Mouse (Mus musculus): Measurements from ENCODE around the gene Cd2bp2. TPM values are rescaled to one million over a fixed set of nuclear protein-coding genes. Genes with fewer than 3 reads are reported as not detected.

Cd2bp2 gene
- polyA plus RNA-seq, 1 experiment from 2014 or later, result 58.1 TPM

GRCm38 (mm10) chr7:127142214-127142613 lies 53.6 kb downstream of the Cd2bp2 start:
- 57% methylated on average over 2 of the region's 2 CpGs for WGBS
- no peaks in the 10 kb centered on the region for H3K36me3 ChIP-seq (ENCODE audit: control insufficient read depth, insufficient read depth, low read length)

More at GRCm38 (mm10) chr7:127142214-127142613, 53.6 kb downstream of the Cd2bp2 start:
- no peaks in the 10 kb centered on the region for H3K4me1 ChIP-seq (ENCODE audit: control insufficient read depth, insufficient read depth, low read length)
- no peak overlapping the region for H3K27ac ChIP-seq (ENCODE audit: low read depth, low read length)
- H3K4me2 ChIP-seq (ENCODE audit: low read depth, low read length), result no peak overlapping the region
- H3K4me3 ChIP-seq (ENCODE audit: low read depth, low read length), result no peak overlapping the region
- H3K9ac ChIP-seq (replicated peaks; ENCODE audit: low read depth, low read length), result no peak overlapping the region
- H3K27me3 ChIP-seq (ENCODE audit: control insufficient read depth, insufficient read depth, low read length), result no peaks in the 10 kb centered on the region
- H3K9me3 ChIP-seq (ENCODE audit: control insufficient read depth, low read length), result no peaks in the 10 kb centered on the region
- no peak for ATAC-seq (ENCODE audit: low read depth)

Other genes starting within 250 kb of the Cd2bp2 start
- gene Asphd1, start 246.5 kb downstream of the Cd2bp2 start, polyA plus RNA-seq (2014; fragmentation: Nextera tagmentation; extraction: Ambion mirVana), result 5.8 and 10.6 TPM in 2 replicates
- gene Sez6l2, start 245.5 kb downstream of the Cd2bp2 start, polyA plus RNA-seq (2014; fragmentation: Nextera tagmentation; extraction: Ambion mirVana), result 70.9 and 85.0 TPM in 2 replicates
- 105 and 107 TPM in 2 replicates for gene Cdipt, start 220.1 kb downstream of the Cd2bp2 start, polyA plus RNA-seq (2014; fragmentation: Nextera tagmentation; extraction: Ambion mirVana)
- gene Cdiptos, start 220.0 kb downstream of the Cd2bp2 start, polyA plus RNA-seq (2014; fragmentation: Nextera tagmentation; extraction: Ambion mirVana), result 0.86 and 1.2 TPM in 2 replicates
- 2.4 and 4.8 TPM in 2 replicates for gene Mvp, start 181.4 kb downstream of the Cd2bp2 start, polyA plus RNA-seq (2014; fragmentation: Nextera tagmentation; extraction: Ambion mirVana)
- not detected in 2 replicates for gene Pagr1b, start 179.6 kb downstream of the Cd2bp2 start, polyA plus RNA-seq (2014; fragmentation: Nextera tagmentation; extraction: Ambion mirVana)
- gene Pagr1a, start 178.7 kb downstream of the Cd2bp2 start, polyA plus RNA-seq (2014; fragmentation: Nextera tagmentation; extraction: Ambion mirVana), result 30.4 and 46.9 TPM in 2 replicates
- gene Gm42742, start 175.0 kb downstream of the Cd2bp2 start, polyA plus RNA-seq (2014; fragmentation: Nextera tagmentation; extraction: Ambion mirVana), result 36.3 and 60.2 TPM in 2 replicates
- gene Prrt2, start 174.8 kb downstream of the Cd2bp2 start, polyA plus RNA-seq (2014; fragmentation: Nextera tagmentation; extraction: Ambion mirVana), result 41.4 and 63.5 TPM in 2 replicates
- 61.7 and 64.8 TPM in 2 replicates for gene Maz, start 169.0 kb downstream of the Cd2bp2 start, polyA plus RNA-seq (2014; fragmentation: Nextera tagmentation; extraction: Ambion mirVana)
- 12.7 and 13.9 TPM in 2 replicates for gene Kif22, start 153.6 kb downstream of the Cd2bp2 start, polyA plus RNA-seq (2014; fragmentation: Nextera tagmentation; extraction: Ambion mirVana)
- gene Zg16, start 108.7 kb downstream of the Cd2bp2 start, polyA plus RNA-seq (2014; fragmentation: Nextera tagmentation; extraction: Ambion mirVana), result not detected in 2 replicates
- gene AI467606, start 104.7 kb downstream of the Cd2bp2 start, polyA plus RNA-seq (2014; fragmentation: Nextera tagmentation; extraction: Ambion mirVana), result 1.4 and 1.6 TPM in 2 replicates
- 0.88 TPM in 1 of 2 replicates, not detected in the other for gene Qprt, start 73.8 kb downstream of the Cd2bp2 start, polyA plus RNA-seq (2014; fragmentation: Nextera tagmentation; extraction: Ambion mirVana)
- gene Spn, start 58.2 kb downstream of the Cd2bp2 start, polyA plus RNA-seq (2014; fragmentation: Nextera tagmentation; extraction: Ambion mirVana), result not detected in 2 replicates
- gene Tbc1d10b, start 12.4 kb upstream of the Cd2bp2 start, polyA plus RNA-seq (2014; fragmentation: Nextera tagmentation; extraction: Ambion mirVana), result 28.5 and 29.4 TPM in 2 replicates
- gene Mylpf, start 12.8 kb upstream of the Cd2bp2 start, polyA plus RNA-seq (2014; fragmentation: Nextera tagmentation; extraction: Ambion mirVana), result 8.5 and 12.5 TPM in 2 replicates
- gene Zfp553, start 37.0 kb upstream of the Cd2bp2 start, polyA plus RNA-seq (2014; fragmentation: Nextera tagmentation; extraction: Ambion mirVana), result 21.5 and 24.0 TPM in 2 replicates
- 7.2 and 9.1 TPM in 2 replicates for gene Sept1, start 37.1 kb upstream of the Cd2bp2 start, polyA plus RNA-seq (2014; fragmentation: Nextera tagmentation; extraction: Ambion mirVana)
- 68.1 and 68.8 TPM in 2 replicates for gene Zfp771, start 48.2 kb upstream of the Cd2bp2 start, polyA plus RNA-seq (2014; fragmentation: Nextera tagmentation; extraction: Ambion mirVana)
- gene Dctpp1, start 64.7 kb upstream of the Cd2bp2 start, polyA plus RNA-seq (2014; fragmentation: Nextera tagmentation; extraction: Ambion mirVana), result 109 and 138 TPM in 2 replicates
- 77.7 and 78.9 TPM in 2 replicates for gene Sephs2, start 78.0 kb upstream of the Cd2bp2 start, polyA plus RNA-seq (2014; fragmentation: Nextera tagmentation; extraction: Ambion mirVana)
- 0.09 and 0.17 TPM in 2 replicates for gene Itgal, start 100.2 kb upstream of the Cd2bp2 start, polyA plus RNA-seq (2014; fragmentation: Nextera tagmentation; extraction: Ambion mirVana)
- 3.3 and 6.0 TPM in 2 replicates for gene Zfp768, start 149.5 kb upstream of the Cd2bp2 start, polyA plus RNA-seq (2014; fragmentation: Nextera tagmentation; extraction: Ambion mirVana)
- 8.4 and 9.1 TPM in 2 replicates for gene Zfp747, start 180.0 kb upstream of the Cd2bp2 start, polyA plus RNA-seq (2014; fragmentation: Nextera tagmentation; extraction: Ambion mirVana)
- gene 9130019O22Rik, start 191.1 kb upstream of the Cd2bp2 start, polyA plus RNA-seq (2014; fragmentation: Nextera tagmentation; extraction: Ambion mirVana), result 5.6 and 6.7 TPM in 2 replicates
- 6.0 and 7.8 TPM in 2 replicates for gene E430018J23Rik, start 197.6 kb upstream of the Cd2bp2 start, polyA plus RNA-seq (2014; fragmentation: Nextera tagmentation; extraction: Ambion mirVana)
- gene Zfp764, start 210.8 kb upstream of the Cd2bp2 start, polyA plus RNA-seq (2014; fragmentation: Nextera tagmentation; extraction: Ambion mirVana), result 5.5 and 5.7 TPM in 2 replicates
- 35.7 and 37.2 TPM in 2 replicates for gene Zfp688, start 226.0 kb upstream of the Cd2bp2 start, polyA plus RNA-seq (2014; fragmentation: Nextera tagmentation; extraction: Ambion mirVana)